Mouse (Mus musculus) stomach, postnatal 0 days (tissue): ENCODE measurements around the gene Pet100. TPM values are rescaled to one million over a fixed set of nuclear protein-coding genes. Genes with fewer than 3 reads are reported as not detected.

Experiments
- ATAC-seq: fragments of 200-750 bp; cut with Nextera tagmentation; 2 replicates; pipeline ENCODE4 v1.8.0; 2017; ENCODE audit not compliant: low FRiP score, low TSS enrichment
- DNase-seq: peaks from one replicate; pipeline ENCODE4 v3.0.0-alpha.2; 2016; ENCODE audit warnings: low spot score
- H3K27ac ChIP-seq: fragments of 300-500 bp; sonication (generic); replicated peaks from 2 replicates; pipeline ENCODE4 v1.5.1; 2014; ENCODE audit warnings: mild to moderate bottlenecking, control low read depth
- H3K27me3 ChIP-seq: fragments of 300-500 bp; sonication (generic); 2 replicates; pipeline ENCODE4 v1.6.1; 2014; ENCODE audit warnings: low read length; ENCODE audit not compliant: control insufficient read depth, insufficient read depth
- H3K36me3 ChIP-seq: fragments of 300-500 bp; sonication (generic); 2 replicates; pipeline ENCODE4 v1.6.1; 2014; ENCODE audit warnings: low read length, mixed read lengths; ENCODE audit not compliant: control insufficient read depth, insufficient read depth
- H3K4me1 ChIP-seq: fragments of 300-500 bp; sonication (generic); replicated peaks from 2 replicates; pipeline ENCODE4 v1.6.1; 2014; ENCODE audit warnings: antibody characterized with exemption; ENCODE audit not compliant: control insufficient read depth, insufficient read depth
- H3K4me2 ChIP-seq: fragments of 300-500 bp; sonication (generic); replicated peaks from 2 replicates; pipeline ENCODE4 v1.6.1; 2014; ENCODE audit warnings: low read depth, mild to moderate bottlenecking, control low read depth, moderate library complexity
- H3K4me3 ChIP-seq: fragments of 300-500 bp; sonication (generic); 2 replicates; pipeline ENCODE4 v1.5.1; 2014; ENCODE audit warnings: low read depth, low read length, control low read depth
- H3K9ac ChIP-seq: fragments of 300-500 bp; sonication (generic); 2 replicates; pipeline ENCODE4 v1.6.1; 2014; ENCODE audit warnings: mild to moderate bottlenecking, low read length, control low read depth, mixed read lengths
- H3K9me3 ChIP-seq: fragments of 300-500 bp; sonication (generic); 2 replicates; pipeline ENCODE4 v1.6.1; 2016; ENCODE audit warnings: low read length; ENCODE audit not compliant: control insufficient read depth
- CTCF ChIP-seq: IDR thresholded peaks from 2 replicates; pipeline ENCODE4 v1.5.1; 2016; ENCODE audit warnings: antibody characterized with exemption, low read depth, mild to moderate bottlenecking, moderate library complexity
- EP300 ChIP-seq: optimal IDR thresholded peaks from 2 replicates; pipeline ENCODE3; 2016; ENCODE audit warnings: antibody characterized with exemption
- WGBS: fragments of 180-500 bp; shearing (Covaris S2); extraction: QIAGEN DNeasy Blood & Tissue Kit; methylation state at CpG from one replicate; pipeline ENCODE4 v1.1.7; 2014; 5-methylcytosine and 5-hydroxymethylcytosine counted together
- polyA plus RNA-seq: library from polyadenylated mRNA; unstranded; fragments of >200 nt; fragmentation: Nextera tagmentation; extraction: Ambion mirVana; gene quantifications from 2 replicates; pipeline ENCODE4 v1.2.1, GENCODE M21; 2015

Gene Pet100
- polyA plus RNA-seq, 1 experiment from 2014 or later: 171 TPM

DNA sequence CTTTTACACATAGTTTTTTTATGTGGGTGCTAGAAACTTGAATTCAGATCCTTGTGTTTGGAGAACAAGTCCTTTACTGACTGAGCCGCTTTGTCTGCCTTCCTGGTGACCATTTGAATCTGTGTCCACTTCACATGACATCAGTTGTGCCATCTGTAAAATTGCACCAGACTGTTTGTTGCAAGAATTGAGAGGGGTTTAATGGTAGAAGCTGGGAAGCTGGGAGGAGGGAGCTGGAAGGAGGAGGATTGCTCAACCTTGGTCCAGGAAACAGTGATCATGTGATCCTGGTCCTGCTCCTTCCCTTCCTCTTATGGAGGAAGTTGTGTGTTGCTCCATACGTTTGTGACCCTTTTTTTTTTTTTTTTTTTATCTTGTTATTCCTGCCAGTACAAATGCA, 26.9 kb downstream of the Pet100 start:
- Histone ChIP-seq H3K27me3 (no peaks in the 10 kb centered on the region), H3K4me3 (no peak overlapping the region), H3K4me2 (no peak overlapping the region), H3K9me3 (no peaks in the 10 kb centered on the region), H3K9ac (no peak overlapping the region), H3K4me1 (no peaks in the 10 kb centered on the region), H3K36me3 (no peaks in the 10 kb centered on the region), H3K27ac (no peak overlapping the region)
- no peak for ATAC-seq
- DNase-seq: no peak
- TF ChIP-seq EP300 (no peak), CTCF (no peak)
- WGBS: 81% methylated on average over 1 of the region's 2 CpGs

DNA sequence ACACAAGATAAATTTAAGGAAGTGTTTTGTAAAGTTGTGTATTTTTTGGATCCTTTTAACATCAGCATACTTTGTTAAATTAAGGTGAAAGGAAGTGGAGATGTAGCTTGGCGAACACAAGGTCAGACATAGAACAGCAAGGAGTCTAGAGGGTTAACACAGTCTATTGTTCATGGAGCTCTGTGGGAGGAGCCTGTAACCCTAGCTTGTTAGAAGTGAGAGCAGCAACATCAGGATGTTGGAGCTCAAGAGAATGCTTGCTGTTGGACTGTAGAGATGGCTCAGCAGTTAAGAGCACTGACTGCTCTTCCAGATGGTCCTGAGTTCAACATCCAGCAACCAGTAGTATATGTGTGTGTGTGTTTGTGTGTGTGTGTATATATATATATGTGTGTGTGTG, 27.6 kb downstream of the Pet100 start:
- no peaks in the 10 kb centered on the region for H3K36me3 ChIP-seq
- no peaks in the 10 kb centered on the region for H3K27me3 ChIP-seq
- DNase-seq (no peak), ATAC-seq (no peak)
- TF ChIP-seq CTCF: no peak
- no peak for TF ChIP-seq EP300
- H3K9ac ChIP-seq: no peak overlapping the region
- no peak overlapping the region for H3K4me3 ChIP-seq
- no peaks in the 10 kb centered on the region for H3K9me3 ChIP-seq
- H3K4me2 ChIP-seq: no peak overlapping the region
- no peaks in the 10 kb centered on the region for H3K4me1 ChIP-seq
- 44% methylated on average over 1 of the region's 1 CpGs for WGBS
- H3K27ac ChIP-seq: no peak overlapping the region

DNA sequence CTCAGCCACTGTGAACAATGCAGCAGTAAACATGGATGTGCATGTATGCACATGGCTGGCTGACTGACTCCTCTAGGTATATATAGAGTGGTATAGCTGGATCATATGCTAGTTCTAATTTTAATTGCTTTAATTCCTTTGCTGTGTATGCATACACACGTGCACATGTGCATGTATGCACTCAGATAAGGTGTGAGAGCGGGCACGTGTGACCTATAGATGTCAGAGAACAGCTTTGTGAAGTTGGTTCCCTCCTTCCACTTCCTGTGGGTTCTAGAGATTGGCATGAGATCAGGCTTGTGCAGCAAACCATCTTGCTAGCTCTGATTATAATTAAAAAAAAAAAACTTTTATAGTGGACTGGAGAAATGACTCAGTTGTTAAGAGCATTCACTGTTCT, 31.5 kb downstream of the Pet100 start:
- H3K36me3 ChIP-seq: no peaks in the 10 kb centered on the region
- no peak overlapping the region for H3K27ac ChIP-seq
- DNase-seq: no peak
- no peak for ATAC-seq
- H3K9me3 ChIP-seq: no peaks in the 10 kb centered on the region
- no peaks in the 10 kb centered on the region for H3K4me1 ChIP-seq
- 64% methylated on average over 3 of the region's 3 CpGs for WGBS
- no peak overlapping the region for H3K4me2 ChIP-seq
- no peaks in the 10 kb centered on the region for H3K27me3 ChIP-seq
- no peak overlapping the region for H3K4me3 ChIP-seq
- no peak overlapping the region for H3K9ac ChIP-seq
- no peak for TF ChIP-seq EP300
- no peak for TF ChIP-seq CTCF

DNA sequence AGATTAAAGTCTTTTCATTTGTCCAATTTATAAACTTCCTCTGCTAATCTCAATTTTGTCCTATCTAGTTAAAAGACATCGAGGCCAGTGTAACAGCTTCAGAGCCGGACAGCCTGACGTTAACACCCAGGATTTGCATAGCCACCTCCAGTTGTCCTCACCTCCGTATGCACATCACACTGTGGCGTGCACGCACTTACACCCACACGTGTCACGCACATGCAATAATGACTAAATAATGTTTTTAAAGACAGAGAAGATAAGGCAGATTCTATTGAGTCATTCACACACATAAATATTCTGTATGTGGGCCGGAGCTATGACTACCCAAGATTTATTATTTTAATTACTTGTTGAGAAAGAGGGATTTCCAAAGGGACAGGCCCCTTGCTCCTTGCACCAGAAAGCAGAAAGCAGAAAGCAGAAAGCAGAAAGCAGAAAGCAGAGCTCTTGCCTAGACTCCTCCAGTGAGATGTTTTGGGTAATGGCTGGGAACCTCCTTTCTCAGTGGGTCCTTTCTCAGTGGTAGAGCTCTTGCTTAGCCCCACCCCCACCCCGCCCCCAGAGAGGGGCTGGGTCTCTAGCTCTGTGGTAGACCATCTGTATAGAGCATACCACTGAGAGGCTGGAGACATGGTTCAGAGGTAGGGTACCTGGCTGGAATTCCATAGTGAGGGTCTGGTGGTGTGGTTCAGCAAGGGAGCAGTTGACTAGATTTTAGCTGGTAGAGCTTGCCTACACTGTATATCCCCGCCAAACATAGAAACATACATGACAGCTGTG, 33.6 kb downstream of the Pet100 start:
- Histone ChIP-seq H3K4me2 (no peak overlapping the region), H3K27me3 (no peaks in the 10 kb centered on the region), H3K4me1 (no peaks in the 10 kb centered on the region), H3K4me3 (no peak overlapping the region), H3K36me3 (no peaks in the 10 kb centered on the region), H3K9me3 (no peaks in the 10 kb centered on the region), H3K9ac (no peak overlapping the region), H3K27ac (no peak overlapping the region)
- ATAC-seq (no peak), DNase-seq (no peak)
- TF ChIP-seq CTCF (no peak), EP300 (no peak)
- WGBS: 60% methylated on average over 11 of the region's 11 CpGs

DNA sequence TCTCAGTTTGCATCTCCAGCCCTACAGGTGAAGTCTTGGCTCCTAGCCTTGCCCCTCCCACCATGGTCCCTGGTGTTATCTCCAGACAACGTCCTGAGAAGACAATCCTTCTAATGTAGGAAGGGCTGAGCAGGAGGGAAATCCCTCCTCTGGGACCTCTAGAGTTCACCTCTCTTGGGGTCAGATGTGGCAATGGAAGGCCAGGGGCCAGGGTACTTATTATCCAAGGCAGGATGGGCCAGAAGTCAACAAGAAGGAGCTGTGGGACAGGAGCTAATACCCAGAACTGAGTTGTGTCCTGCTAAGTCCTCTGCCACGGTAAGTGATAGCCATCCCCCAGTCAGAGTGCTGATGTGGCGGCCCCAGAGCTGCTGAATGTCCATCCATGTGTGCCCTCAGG, 34.2 kb downstream of the Pet100 start, which contains the start of gene Retn:
Gene Retn, plus strand, starts transcription at position 245 of the 400 bp plus-strand sequence.
- no peak within 1 kb of the TSS for H3K27ac ChIP-seq
- no peak within 1 kb of the TSS for H3K4me3 ChIP-seq
- no peak for TF ChIP-seq EP300
- TF ChIP-seq CTCF: no peak
- H3K36me3 ChIP-seq: no peaks in the 10 kb centered on the region
- ATAC-seq (no peak), DNase-seq (no peak)
- no peaks in the 10 kb centered on the region for H3K27me3 ChIP-seq
- 72% methylated on average over 3 of the region's 3 CpGs for WGBS
- H3K4me2 ChIP-seq: no peak within 1 kb of the TSS
- no peaks in the 10 kb centered on the region for H3K9me3 ChIP-seq
- H3K4me1 ChIP-seq: no peaks in the 10 kb centered on the region
- H3K9ac ChIP-seq: no peak within 1 kb of the TSS

DNA sequence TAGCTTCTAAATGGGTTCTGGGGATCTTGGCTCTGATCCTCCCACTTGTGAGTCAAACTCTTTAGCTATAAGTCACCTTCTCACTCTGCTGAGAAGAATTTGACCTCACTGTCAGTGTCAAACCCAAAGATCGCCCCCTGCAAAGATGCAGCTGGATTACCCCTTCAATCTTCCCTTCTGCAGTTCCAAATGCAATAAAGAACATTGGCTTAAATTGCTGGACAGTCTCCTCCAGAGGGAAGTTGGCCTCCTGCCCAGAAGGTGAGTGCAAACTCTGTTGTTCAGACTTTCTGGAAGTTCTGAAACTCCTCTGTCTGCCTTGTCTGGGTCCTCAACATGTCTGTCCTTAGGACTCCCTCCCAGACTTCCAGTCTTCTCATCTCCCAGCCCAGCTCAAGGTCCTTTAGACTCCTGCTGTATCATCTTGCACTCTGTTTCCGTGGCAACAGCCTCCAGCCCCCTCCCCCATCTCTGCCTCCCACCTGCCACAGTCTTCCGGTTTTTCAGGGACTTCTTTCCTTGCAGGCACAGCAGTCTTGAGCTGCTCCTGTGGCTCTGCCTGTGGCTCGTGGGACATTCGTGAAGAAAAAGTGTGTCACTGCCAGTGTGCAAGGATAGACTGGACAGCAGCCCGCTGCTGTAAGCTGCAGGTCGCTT, 35.5 kb downstream of the Pet100 start:
- Histone ChIP-seq H3K27ac (no peak overlapping the region), H3K9me3 (no peaks in the 10 kb centered on the region), H3K9ac (no peak overlapping the region), H3K27me3 (no peaks in the 10 kb centered on the region), H3K4me1 (no peaks in the 10 kb centered on the region), H3K4me3 (no peak overlapping the region), H3K36me3 (no peaks in the 10 kb centered on the region), H3K4me2 (no peak overlapping the region)
- DNase-seq (no peak), ATAC-seq (no peak)
- TF ChIP-seq CTCF: no peak
- no peak for TF ChIP-seq EP300
- WGBS: 20% methylated on average over 7 of the region's 7 CpGs
